Mouse (Mus musculus) thymus, postnatal 14 days (tissue): ENCODE data around the gene Atp6v1f.

ENCODE experiments used
- DNase-seq: peaks from one replicate; pipeline ENCODE4 v3.0.0; 2021

Atp6v1f gene

DNA sequence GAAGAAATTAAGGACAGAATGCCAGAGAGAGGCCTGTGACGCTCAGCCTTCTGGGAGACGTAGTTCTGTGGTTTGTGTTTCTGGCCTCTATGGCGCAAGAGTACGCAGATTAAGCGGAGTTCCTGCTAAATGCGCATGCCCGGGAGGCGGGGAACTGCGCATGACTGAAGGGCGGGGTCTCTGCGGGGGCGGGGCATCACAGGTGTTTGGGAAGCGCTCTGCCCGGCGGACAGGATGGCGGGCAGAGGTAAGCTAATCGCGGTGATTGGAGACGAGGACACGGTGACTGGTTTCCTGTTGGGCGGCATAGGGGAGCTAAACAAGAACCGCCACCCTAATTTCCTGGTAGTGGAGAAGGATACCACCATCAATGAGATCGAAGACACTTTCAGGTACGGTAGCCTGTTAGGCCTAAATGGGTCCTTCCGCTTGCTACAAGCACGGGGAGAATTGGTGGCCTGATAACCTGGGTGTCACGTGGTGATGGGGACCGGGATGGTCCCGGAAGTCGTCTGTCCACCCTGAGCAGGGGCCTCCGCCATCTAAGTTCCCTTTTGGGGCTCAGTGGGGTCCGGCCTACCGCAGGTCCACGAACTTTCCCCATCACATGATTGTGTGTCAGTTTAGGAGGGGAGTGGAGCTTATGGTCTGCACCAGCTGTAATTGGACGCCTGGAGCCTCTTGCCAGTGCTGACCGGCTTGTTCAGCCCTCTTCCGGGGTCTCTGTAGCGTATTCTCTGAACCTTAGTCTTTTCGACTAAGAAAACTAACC lies at the start of gene Atp6v1f:
TSS of gene Atp6v1f (plus strand) at position 136 of the 772 bp plus-strand sequence.
- DNase-seq: peak; percentile 94

DNA sequence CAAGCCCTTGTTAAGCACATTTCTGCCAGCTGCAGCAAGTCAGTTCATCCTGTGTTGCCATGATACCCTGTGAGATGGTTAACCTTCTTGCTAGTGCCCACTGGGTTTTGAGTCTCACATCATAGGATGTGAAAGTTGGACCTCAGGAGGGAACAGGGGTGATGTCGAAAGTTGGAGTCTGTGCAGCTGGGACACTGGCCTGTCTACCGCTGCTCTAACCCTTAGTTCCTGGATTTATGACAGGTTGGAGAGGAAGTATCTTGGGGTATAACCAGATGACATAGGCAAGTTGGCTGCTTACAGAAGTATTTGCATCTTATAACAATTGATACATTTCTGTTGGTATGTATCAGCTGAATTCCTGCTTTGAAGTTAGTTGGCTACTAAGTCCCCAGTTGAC lies 46.9 kb upstream of the Atp6v1f start:
- no peak for DNase-seq

DNA sequence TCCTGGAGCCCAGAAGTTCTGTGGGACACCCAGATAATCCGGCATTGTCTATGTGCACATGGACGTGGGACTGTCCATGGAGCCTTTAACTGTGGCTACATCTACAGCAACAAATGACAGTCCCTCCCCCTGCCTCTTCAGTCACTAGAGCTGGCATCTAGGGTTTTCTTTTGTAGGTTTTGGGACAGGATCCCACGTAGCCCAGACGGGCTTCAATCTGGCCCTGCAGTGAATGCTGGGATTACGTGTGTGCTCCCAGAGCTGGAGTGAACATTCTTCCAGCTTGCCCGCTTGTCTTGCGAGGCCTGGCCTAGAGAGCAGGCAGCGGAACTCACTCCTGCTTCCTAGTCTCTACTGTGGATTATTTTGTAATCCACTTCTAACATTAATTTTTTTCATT lies 42.4 kb upstream of the Atp6v1f start:
- no peak for DNase-seq

DNA sequence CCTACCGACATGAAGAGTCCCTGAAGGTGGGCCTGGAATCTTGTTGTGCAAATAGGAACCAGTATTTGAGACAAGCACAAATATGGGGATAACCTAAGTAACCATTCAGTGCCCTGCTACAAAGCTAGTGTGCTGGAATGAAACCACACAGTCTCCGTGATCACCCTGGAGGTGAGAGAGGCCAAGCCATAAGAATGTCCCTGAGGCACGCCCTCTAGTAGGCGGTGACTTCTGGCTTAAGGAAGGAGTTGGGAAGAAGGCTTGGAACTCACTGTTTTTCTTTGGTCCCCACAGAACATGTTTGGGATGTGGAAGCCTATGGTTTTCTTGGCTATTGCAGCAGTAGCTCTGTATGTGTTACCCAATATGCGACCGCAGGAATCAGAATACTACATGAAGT lies 41.2 kb upstream of the Atp6v1f start:
- DNase-seq: no peak

DNA sequence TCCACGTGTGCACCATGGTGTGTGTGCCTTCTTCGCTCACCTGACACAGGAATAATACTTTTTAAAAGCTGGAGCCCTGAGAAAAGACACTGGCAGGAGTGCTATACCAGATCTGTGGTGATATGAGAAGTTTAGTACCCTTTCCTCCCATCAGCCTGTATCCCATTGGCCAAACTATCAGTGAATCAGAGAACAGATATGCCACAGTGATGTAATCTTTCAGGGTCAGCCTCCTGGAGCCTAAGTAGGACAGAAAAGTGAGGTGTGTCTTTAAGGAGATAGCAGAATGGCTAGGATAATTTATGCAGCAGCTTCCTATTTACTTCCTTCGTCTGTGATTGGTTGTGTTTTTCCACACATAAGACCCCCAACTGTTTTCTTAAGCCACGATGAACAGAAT lies 39.3 kb upstream of the Atp6v1f start:
- no peak for DNase-seq

DNA sequence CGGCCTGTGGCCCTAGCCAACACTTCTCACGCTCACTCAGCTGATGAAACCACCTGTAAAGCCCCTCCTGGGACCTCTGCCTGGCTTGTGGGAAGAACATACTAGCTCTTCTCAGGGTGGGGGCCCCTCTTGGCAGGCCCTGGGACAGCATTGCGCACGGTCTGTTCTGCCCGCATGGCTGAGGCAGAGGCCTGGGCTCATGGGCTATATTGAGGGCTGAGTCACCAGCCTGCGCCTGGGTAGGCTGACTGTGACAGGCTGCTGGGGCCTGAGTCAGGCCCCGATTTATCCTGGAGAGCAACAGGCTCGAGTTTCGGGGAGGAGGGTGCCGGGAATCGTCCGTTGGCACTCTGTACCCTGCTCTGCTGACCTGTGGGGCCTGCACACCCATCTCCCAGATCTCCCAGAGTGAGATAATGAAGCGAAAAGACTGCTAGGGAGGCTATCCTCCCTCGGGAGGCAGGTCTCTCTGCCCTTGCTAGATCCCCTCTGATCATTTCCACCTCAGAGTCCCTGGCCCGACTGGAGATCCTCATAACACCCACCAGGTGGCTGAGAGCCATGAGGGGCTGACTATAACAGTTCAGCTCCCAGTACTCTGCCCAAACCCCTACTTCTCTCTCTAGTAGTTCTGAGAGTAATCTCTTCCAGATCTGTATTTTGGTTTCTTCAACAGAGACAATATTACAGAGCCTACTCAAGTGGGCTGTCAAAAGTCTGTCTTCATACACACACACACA lies 36.7 kb upstream of the Atp6v1f start:
- no peak for DNase-seq

DNA sequence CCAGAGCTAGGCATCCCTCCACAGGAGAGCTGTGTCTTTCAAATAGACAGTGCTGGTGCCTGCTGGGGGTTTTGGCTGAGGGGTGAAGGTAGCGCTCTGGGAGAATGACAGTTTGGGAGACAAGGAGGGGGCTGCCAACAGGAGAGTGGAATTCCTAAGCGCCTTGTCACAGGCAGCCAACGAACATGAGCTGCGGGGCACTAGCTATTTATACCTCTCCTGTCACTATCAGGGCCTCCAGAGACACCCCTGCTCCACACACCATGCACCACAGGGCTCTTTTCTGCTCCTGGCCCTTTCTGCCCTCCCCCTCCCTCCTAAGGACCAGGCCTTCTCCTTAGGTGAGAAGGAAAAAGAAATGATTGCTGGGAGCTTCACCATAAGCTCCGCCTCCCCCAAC lies 36.0 kb upstream of the Atp6v1f start:
- no peak for DNase-seq

DNA sequence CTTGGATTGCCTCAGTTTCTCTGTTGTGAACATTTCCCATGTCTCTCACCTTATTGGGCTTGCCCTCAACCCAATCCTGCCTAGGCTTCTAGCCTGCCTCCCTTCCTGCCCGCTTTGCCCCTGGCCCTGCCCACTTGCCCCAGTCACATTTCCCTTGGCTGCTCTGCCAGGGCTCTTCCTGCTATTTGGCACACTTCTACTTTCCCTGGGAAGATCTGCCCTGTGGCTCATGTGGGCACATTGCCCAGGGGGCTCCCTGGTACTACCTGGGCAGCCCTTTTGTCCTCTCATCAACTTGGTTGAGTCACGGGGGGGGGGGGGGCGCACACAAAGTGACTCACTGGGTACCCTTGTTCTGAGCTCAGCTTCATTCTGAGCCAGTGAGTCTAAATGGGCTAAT lies 35.4 kb upstream of the Atp6v1f start:
- no peak for DNase-seq

DNA sequence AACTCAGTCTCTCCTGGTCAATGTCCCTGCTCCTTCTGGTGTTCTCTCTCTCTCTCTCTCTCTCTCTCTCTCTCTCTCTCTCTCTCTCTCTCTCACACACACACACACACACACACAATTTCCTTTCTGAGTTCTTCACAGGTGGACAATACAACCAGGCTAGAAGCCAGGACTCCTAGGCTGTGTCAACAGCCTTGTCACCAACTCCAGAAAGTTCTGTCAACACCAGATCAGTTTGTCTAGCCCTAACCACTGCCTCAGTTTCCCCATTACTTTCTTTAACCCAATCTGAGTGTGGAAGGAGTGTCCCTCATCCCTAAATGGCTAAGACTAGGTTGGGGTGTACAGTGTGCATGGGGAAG lies 34.9 kb upstream of the Atp6v1f start:
- DNase-seq: no peak

DNA sequence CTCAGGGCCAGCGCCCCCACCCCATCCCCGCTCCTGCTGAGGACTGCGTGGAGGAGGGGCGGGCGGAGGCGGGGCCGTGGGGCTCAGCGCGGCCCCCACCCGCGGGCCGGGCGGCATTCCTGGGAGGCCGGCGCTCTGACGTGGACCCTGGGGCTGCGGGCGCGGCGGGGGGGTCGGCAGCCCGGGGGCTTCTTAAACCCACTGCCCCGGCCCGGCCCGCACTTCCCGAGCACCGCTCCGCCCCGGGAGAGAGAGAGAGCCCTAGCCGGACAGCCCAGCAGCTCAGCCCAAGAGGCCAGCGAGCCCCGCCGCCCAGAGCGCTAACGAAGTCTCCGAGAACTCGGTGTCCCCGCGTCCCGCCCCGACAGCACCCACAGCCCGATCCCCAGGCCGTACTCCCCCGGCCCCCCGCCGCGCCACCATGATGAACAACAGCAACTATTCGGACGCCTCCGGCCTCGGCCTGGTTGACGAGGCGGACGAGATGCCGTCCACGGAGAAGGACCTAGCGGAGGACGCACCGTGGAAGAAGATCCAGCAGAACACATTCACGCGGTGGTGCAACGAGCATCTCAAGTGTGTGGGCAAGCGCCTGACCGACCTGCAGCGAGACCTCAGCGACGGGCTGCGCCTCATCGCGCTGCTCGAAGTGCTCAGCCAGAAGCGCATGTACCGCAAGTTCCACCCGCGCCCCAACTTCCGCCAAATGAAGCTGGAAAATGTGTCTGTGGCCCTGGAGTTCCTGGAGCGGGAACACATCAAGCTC lies 34.3 kb upstream of the Atp6v1f start, which contains the start of gene Flnc:
TSS of gene Flnc (plus strand) at position 219 of the 766 bp plus-strand sequence.
- no peak for DNase-seq

DNA sequence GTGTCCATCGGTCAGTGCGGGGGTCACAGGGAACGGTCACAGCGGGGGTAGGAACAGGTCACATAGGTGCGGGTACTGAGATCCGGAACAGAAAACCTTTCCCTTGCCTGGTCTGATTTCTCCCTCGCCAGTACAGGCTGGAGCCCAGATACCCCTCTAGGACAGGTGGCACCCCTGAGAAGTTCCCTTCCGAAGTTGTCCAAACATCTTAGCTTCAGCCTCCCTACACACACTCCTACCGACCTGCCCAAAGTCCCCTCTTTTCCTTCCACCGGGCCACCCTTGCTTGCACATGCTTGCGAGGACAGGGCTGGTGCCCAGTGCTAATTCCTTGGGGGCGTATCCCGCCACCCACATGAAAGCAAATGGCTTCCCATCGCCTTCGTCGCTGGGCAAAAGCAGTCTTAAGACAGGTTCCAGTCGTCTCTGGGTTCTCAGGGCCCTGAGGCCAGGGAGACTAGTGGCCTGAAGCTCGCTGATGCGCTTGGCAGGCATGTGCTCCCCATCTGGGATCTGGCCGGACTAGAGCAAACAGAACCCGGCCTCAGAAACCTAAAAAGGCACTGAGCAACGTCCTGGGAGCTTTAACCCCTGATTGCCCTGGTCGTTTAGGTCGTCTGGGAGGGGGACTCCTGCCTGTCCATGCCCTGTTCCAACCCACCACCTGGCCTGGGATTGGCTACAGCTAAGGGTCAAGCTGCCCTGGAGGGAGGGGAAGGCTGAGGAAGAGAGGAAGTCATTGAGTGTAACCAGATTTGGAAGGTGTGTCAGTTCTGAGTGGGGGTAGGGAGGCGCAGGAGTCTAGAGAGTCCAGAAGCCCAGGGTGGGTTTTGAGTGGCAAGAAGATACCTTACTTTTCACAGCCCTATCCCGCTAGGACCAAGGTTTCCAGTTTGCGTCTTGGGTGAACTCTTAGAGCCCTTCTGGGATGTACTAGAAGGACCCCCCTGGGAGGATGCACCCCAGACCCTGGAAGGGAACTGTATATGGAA lies 33.4 kb upstream of the Atp6v1f start:
- no peak for DNase-seq

DNA sequence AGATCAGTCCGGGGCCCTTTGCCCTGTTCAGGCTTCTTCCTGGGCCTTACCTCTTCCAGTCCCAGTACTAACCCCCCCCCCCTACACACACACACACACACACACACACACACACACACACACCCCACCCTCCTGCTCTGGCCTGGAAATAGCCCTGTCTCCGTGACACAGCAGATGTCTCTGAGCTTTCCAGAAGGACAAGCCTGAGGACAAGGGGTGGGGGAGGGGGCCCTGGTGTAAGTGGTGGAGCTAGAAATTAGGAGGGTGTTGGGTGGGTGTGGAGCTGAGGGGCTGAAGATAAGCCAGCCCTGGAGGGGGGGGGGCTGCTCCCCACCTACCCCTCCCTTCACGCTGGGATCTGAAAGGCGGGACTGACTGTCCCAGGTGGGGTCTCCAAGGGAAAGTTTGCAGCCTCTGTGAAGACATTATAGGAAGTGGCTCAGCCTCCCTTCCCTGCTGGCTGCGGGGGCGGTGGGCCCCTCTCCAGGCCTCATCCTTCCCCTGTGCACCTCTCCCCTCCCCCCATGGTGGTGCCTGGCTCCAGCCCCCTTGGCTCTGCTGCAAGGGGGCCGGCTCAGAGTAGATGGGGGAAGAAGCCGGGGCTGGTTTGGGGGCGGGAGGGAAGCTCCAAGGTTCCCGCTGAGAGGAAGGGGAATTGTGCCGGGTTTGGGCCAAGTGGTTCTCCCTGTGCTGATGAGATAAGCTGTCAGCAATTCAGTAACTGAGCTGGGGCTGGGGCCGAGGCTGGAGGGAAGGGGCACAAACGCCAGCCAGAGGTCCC lies 32.4 kb upstream of the Atp6v1f start:
- DNase-seq: no peak

DNA sequence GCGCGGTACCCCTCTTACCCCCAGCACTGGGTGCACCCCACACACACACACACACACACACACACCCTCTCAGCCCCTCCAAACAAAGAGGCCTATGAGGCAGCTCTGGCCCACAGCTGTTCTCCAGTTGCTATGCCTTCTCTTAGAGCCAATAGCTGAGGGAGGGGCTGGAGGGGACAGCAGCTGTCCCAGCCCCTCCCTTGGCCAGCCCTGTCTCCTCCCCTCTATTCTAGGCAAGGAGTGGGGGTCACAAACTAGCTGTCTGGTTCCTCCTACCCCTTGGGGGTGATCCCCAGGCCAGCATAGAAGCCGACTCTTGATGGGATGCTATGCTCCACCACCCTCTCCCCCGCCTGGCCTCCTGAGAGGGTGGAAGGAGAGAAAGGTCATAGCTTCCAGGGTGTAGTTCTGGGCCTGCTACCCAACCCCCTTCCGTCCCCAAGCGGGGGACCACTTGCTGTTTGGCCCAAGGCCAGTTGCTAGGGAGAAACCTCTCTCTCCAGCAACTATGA lies 31.5 kb upstream of the Atp6v1f start:
- no peak for DNase-seq

DNA sequence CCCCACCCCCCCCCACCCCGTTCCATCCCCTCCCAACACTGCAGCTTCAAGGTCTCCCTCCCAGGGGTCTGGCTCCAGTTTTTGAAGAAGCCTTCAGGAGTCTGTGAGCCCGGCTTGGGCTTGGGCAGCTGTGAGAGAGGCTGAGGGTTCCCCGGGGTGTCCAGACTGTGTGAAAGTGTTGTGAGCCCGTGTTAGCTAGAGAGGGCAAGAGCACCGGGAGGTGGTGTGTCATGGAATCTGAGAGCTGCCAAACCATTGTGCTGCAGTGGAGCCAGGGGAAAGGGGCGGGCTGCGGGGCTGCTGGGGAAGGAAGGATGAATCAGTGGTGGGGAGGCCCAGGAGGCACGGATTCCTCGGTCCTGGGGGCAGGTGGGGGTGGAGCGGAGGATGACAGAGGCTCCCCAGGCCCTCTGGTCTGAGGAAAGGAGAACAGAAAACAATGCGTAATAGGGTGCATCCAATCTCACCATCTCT lies 31.0 kb upstream of the Atp6v1f start:
- DNase-seq: no peak

DNA sequence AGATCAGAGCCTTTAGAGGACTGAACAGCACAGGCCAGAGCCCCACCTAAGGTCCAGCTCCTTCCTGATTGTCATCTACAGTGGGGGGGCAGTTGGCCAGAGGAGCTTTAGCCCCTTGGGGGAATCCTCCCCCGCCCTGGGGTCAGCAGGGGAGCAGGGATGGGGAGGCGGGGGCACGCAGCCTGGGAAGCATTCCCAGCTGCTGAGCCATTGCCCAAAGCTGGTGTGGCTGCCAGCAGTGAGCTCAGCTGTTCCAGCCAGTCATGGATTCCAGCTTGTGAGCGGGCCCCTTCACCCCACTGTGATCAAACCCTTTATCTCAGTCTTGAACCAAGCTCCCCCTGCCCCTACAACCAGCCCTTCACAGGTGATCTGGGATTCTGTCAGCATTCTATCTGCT lies 28.3 kb upstream of the Atp6v1f start:
- DNase-seq: no peak

DNA sequence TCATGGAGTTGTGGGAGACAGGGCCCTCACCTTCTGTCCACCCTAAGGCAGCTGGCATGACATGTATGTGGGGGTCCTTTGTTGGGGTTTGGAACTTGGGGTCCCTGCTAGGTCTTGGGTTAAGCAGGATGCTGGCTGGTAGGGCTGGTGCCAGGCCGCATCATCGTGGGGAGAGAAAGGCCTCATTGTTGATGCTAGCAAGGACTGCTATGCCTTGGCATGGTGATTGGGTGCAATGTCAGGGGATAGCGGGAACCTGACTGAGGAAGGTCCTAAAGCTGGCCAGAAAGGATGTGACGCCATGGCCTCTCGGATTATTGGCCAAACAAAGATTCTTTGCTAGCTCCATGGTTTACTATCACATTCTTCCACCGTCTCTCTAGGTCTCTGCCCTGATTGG lies 27.7 kb upstream of the Atp6v1f start:
- DNase-seq: no peak

DNA sequence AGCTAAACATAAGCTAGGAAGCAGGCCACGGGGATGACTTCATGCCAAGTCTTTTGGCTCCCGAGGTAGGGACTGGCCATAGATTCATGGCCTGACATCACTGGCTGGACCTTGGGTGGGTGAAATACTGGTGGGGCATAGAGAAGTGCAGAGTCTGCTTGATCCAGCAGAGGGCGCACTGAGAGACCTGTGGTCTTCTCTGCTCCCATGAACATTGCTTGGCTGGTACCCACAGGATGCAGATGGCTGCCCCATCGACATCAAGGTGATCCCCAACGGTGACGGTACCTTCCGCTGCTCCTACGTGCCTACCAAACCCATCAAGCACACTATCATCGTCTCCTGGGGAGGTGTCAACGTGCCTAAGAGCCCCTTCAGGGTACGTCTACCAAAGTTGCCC lies 22.7 kb upstream of the Atp6v1f start:
- DNase-seq: peak; percentile 51

DNA sequence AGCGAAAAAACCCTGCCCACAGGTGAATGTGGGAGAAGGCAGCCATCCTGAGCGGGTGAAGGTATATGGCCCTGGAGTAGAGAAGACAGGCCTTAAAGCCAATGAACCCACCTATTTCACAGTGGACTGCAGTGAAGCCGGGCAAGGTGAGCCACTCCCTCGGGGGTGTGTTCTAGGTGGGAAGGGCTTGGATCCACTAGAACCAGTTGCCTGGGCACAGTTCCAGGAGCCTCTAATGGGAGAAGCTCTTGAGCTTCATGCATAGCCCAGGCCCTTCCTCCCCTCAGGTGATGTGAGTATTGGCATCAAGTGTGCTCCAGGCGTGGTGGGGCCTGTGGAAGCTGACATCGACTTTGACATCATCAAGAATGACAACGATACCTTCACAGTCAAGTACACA lies 22.2 kb upstream of the Atp6v1f start:
- no peak for DNase-seq

DNA sequence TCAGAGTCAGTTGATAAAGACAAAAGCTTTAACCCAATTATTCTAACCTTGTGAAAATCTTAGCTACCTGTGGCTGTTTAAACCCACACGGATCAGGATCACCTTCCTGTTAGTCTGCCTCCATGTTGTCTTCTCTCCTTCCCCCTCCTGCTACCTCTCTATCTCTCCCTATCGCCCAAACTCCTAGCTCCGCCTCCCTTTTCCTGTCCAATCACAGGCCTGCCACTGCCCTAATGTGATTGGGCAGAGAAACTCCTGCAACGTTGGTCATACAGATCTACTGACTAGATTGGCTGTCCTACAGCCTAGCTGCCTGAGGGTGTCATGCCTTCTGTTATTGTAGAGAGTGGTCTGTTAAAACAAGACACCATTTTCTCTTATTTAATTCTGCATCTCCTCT lies 17.7 kb upstream of the Atp6v1f start:
- no peak for DNase-seq

DNA sequence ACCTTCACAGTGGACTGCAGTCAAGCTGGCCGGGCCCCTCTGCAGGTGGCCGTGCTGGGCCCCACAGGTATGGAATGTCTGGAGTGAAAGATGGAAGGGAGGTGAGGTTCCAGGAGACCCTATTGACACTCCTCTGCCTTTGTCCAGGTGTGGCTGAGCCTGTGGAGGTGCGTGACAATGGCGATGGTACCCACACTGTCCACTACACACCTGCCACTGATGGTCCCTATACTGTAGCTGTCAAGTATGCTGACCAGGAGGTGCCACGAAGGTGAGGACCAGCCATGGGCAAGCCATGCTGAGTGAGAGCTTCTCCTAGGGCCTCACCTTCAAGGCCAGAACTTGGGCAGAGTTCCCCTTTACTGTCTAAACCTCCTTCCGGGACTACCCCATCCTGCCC lies 16.9 kb upstream of the Atp6v1f start:
- no peak for DNase-seq

DNA sequence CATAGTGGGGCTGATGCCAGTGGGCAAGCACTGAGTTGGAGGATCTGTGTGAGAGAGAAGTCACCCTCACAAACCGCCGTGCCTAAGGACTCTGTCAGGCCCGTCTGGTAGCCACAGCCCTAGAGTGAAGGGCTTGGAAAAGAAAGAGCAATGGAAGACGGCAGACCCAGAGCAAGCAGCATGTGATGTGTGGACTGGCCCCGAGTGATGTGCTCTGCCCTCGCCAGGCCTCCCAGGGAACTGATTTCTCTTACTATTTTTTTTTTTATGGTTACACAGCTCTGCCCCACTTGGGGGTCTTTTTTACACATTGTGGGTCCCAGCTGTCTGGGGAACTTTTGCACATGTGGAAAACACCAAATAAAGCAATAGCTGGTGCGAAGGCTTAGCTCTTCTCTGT lies 6.0 kb upstream of the Atp6v1f start:
- DNase-seq: no peak
